Mouse (Mus musculus): ENCODE data around the gene Mmgt2.
"Not testable (repeated sequence)": the region's sequence is repeated elsewhere in the genome, so short reads cannot be mapped to it uniquely, and the experiment has no call there.

Gene Mmgt2

GRCm38 (mm10) chr11:62644602-62645336, 3.7 kb upstream of the Mmgt2 start:
- no peak for ATAC-seq (ENCODE audit: insufficient number of reproducible peaks, low FRiP score, low TSS enrichment)

- no peak for ATAC-seq (ENCODE audit: insufficient number of reproducible peaks, low FRiP score, low TSS enrichment)
These were observed 3.2 kb upstream of the Mmgt2 start for GRCm38 (mm10) chr11:62645337-62645675.

- no peak for ATAC-seq (ENCODE audit: insufficient number of reproducible peaks, low FRiP score, low TSS enrichment)
These were observed 2.6 kb upstream of the Mmgt2 start for GRCm38 (mm10) chr11:62645732-62646494.

GRCm38 (mm10) chr11:62646495-62646843, 2.0 kb upstream of the Mmgt2 start:
- no peak for ATAC-seq (ENCODE audit: insufficient number of reproducible peaks, low FRiP score, low TSS enrichment)

- no peak for ATAC-seq (ENCODE audit: insufficient number of reproducible peaks, low FRiP score, low TSS enrichment)
These were observed 1.4 kb upstream of the Mmgt2 start for GRCm38 (mm10) chr11:62646958-62647515.

GRCm38 (mm10) chr11:62647661-62648590, 538 bp upstream of the Mmgt2 start, which contains the start of gene Lrrc75a:
Lrrc75a (minus strand) TSS chr11:62648523.
- no peak for ATAC-seq (ENCODE audit: insufficient number of reproducible peaks, low FRiP score, low TSS enrichment)

GRCm38 (mm10) chr11:62649803-62650202, 1.3 kb downstream of the Mmgt2 start:
- ATAC-seq (ENCODE audit: insufficient number of reproducible peaks, low FRiP score, low TSS enrichment): not testable (repeated sequence)

GRCm38 (mm10) chr11:62651563-62651962, 3.1 kb downstream of the Mmgt2 start:
- ATAC-seq (ENCODE audit: insufficient number of reproducible peaks, low FRiP score, low TSS enrichment): no peak

GRCm38 (mm10) chr11:62652080-62652479, 3.6 kb downstream of the Mmgt2 start:
- no peak for ATAC-seq (ENCODE audit: insufficient number of reproducible peaks, low FRiP score, low TSS enrichment)

- ATAC-seq (ENCODE audit: insufficient number of reproducible peaks, low FRiP score, low TSS enrichment): no peak
These were observed 12.4 kb downstream of the Mmgt2 start for GRCm38 (mm10) chr11:62660885-62661284.

GRCm38 (mm10) chr11:62664250-62664649, 15.8 kb downstream of the Mmgt2 start:
- no peak for ATAC-seq (ENCODE audit: insufficient number of reproducible peaks, low FRiP score, low TSS enrichment)

GRCm38 (mm10) chr11:62668986-62669385, 20.5 kb downstream of the Mmgt2 start:
- no peak for ATAC-seq (ENCODE audit: insufficient number of reproducible peaks, low FRiP score, low TSS enrichment)

- no peak for ATAC-seq (ENCODE audit: insufficient number of reproducible peaks, low FRiP score, low TSS enrichment)
These were observed 21.0 kb downstream of the Mmgt2 start for GRCm38 (mm10) chr11:62669471-62669870.

GRCm38 (mm10) chr11:62670006-62670405, 21.5 kb downstream of the Mmgt2 start:
- ATAC-seq (ENCODE audit: insufficient number of reproducible peaks, low FRiP score, low TSS enrichment): no peak

GRCm38 (mm10) chr11:62675480-62676289, 27.2 kb downstream of the Mmgt2 start:
- peak; percentile 70; the same call in 1 of the 2 replicates for ATAC-seq (ENCODE audit: insufficient number of reproducible peaks, low FRiP score, low TSS enrichment)

- ATAC-seq (ENCODE audit: insufficient number of reproducible peaks, low FRiP score, low TSS enrichment): no peak
These were observed 27.8 kb downstream of the Mmgt2 start for GRCm38 (mm10) chr11:62676290-62676596.

- ATAC-seq (ENCODE audit: insufficient number of reproducible peaks, low FRiP score, low TSS enrichment): no peak
These were observed 30.4 kb downstream of the Mmgt2 start for GRCm38 (mm10) chr11:62678778-62679354.

- ATAC-seq (ENCODE audit: insufficient number of reproducible peaks, low FRiP score, low TSS enrichment): no peak
These were observed 31.5 kb downstream of the Mmgt2 start for GRCm38 (mm10) chr11:62679954-62680353.

- no peak for ATAC-seq (ENCODE audit: insufficient number of reproducible peaks, low FRiP score, low TSS enrichment)
These were observed 43.1 kb downstream of the Mmgt2 start for GRCm38 (mm10) chr11:62691592-62691991.

Data from cerebellum, adult (tissue).